Mouse (Mus musculus) spleen, adult 2 months (tissue): ENCODE results near the gene Tspan32.

Experiments
- CTCF ChIP-seq: fragments of 200-500 bp; IDR thresholded peaks from 2 replicates; pipeline ENCODE4 v1.5.1; 2011; ENCODE audit warnings: mild to moderate bottlenecking, inconsistent platforms; ENCODE audit not compliant: insufficient read depth, insufficient read length, insufficient replicate concordance; ENCODE audit errors: extremely low read depth
- POLR2A ChIP-seq: fragments of 200-500 bp; IDR thresholded peaks from 2 replicates; pipeline ENCODE4 v1.6.1; 2011; ENCODE audit warnings: low read depth, low read length, inconsistent platforms

GRCm38 (mm10) chr7:143044826-143045206, 40.0 kb downstream of the Tspan32 start:
- TF ChIP-seq CTCF, result no peak
- no peak for TF ChIP-seq POLR2A
